ENCODE assay signal across 16 mouse cellular contexts in genomic region chr15:11882508-11883205, GRCm38 (mm10). TPM values are rescaled to one million over a fixed set of nuclear protein-coding genes. Genes with fewer than 3 reads are reported as not detected.
A peak's percentile ranks its signal among the peaks of the same experiment; 100 is the strongest.
DNase-seq lines count a peak whose midpoint lies in the region; ATAC-seq and TF ChIP-seq lines count a peak whose summit lies in the region.
"Had no signal": no experiment of that assay in that cellular context is flagged by ENCODE, and none has a peak within 500 bp of the region (broad histone marks: within the 10 kb centered on the region; RNA-seq: fewer than 3 reads in every experiment).

No protein-coding gene starts in this region.

- DNase-seq in heart, adult 9 months (ENCODE audit: low spot score in 2 of 2): peak; percentile 10 to 27
- no peak for DNase-seq in heart, adult 8-10 months (ENCODE audit: low spot score)
- no peak for DNase-seq in kidney, postnatal 0 days (ENCODE audit: low spot score)
- no peak for DNase-seq in kidney, adult 18-20 months
- DNase-seq in right cerebral cortex, adult 18-20 months: peak; percentile 65
- DNase-seq in right cerebral cortex, postnatal 14 days: no peak
- DNase-seq: cerebellum, adult 11 months; cerebellum, postnatal 14 days; gastrocnemius, postnatal 10 days; kidney, adult 2 months; thymus, postnatal 36 days had no signal

- no peaks in the 10 kb centered on the region for H3K9me3 ChIP-seq in kidney, postnatal 0 days (replicated peaks; ENCODE audit: low read length)
- H3K9me3 ChIP-seq: forebrain, embryonic 13.5 days; hindbrain, embryonic 15.5 days; limb, embryonic 15.5 days had no signal

- no peaks in the 10 kb centered on the region for H3K27me3 ChIP-seq in kidney, postnatal 0 days (ENCODE audit: insufficient read depth, low read length)
- H3K27me3 ChIP-seq: forebrain, embryonic 13.5 days; heart, embryonic 12.5 days; hindbrain, embryonic 15.5 days; limb, embryonic 15.5 days had no signal

- TF ChIP-seq CTCF in kidney, postnatal 0 days (IDR thresholded peaks at IDR 0.05; ENCODE audit: low read depth): no peak

- H3K4me1 ChIP-seq in kidney, postnatal 0 days (replicated peaks; ENCODE audit: insufficient read depth, low read length): no peaks in the 10 kb centered on the region
- H3K4me1 ChIP-seq in brown adipose tissue, adult 24 weeks (ENCODE audit: control insufficient read depth, insufficient read depth, insufficient read length, low read length): peaks cover 28% of the 10 kb centered on the region
- H3K4me1 ChIP-seq: forebrain, embryonic 13.5 days; hindbrain, embryonic 15.5 days; limb, embryonic 15.5 days had no signal

- no peak overlapping the region for H3K9ac ChIP-seq in kidney, postnatal 0 days (ENCODE audit: low read depth, low read length)
- H3K9ac ChIP-seq: forebrain, embryonic 13.5 days; heart, embryonic 12.5 days; hindbrain, embryonic 15.5 days; limb, embryonic 15.5 days had no signal

- 0 out of 2 replicates have a peak overlapping the region, but pooled peaks have one; percentile 8 for H3K27ac ChIP-seq in kidney, postnatal 0 days
- H3K27ac ChIP-seq in brown adipose tissue, adult 24 weeks (replicated peaks; ENCODE audit: low read depth, low read length): peak overlapping the region; percentile 99
- H3K27ac ChIP-seq: forebrain, embryonic 13.5 days; hindbrain, embryonic 15.5 days; limb, embryonic 15.5 days had no signal

- ATAC-seq in kidney, postnatal 0 days (replicated peaks; ENCODE audit: low FRiP score, low read depth): no peak
- ATAC-seq: forebrain, embryonic 13.5 days had no signal

- H3K36me3 ChIP-seq in kidney, postnatal 0 days (ENCODE audit: insufficient read depth, low read length): no peaks in the 10 kb centered on the region
- H3K36me3 ChIP-seq: hindbrain, embryonic 15.5 days; limb, embryonic 15.5 days had no signal

- H3K4me3 ChIP-seq in kidney, postnatal 0 days (replicated peaks; ENCODE audit: low read depth, low read length): no peak overlapping the region
- H3K4me3 ChIP-seq in brown adipose tissue, adult 24 weeks (ENCODE audit: insufficient read depth, low read depth, low read length): peak overlapping the region; percentile 38
- H3K4me3 ChIP-seq: forebrain, embryonic 13.5 days; heart, embryonic 12.5 days; hindbrain, embryonic 15.5 days; limb, embryonic 15.5 days had no signal

- no peak overlapping the region for H3K4me2 ChIP-seq in kidney, postnatal 0 days (ENCODE audit: low read length)
- H3K4me2 ChIP-seq: forebrain, embryonic 13.5 days; heart, embryonic 12.5 days; hindbrain, embryonic 15.5 days; limb, embryonic 15.5 days had no signal

- 43% methylated on average over 10 of the region's 10 CpGs for whole genome bisulfite sequencing in kidney, postnatal 0 days

RNA-seq across cellular contexts. Expression of gene Npr3, which starts 24.4 kb away (rescaled TPM):
- total RNA-seq in heart, adult 8-10 months (2022): 10 to 100 TPM; 26.1 to 39.5 (median 29.2) TPM
- 4.8 and 5.2 TPM in 2 replicates for polyA plus RNA-seq in kidney, postnatal 0 days (2015; fragmentation: Nextera tagmentation; extraction: Ambion mirVana)
- 67.8 and 71.3 TPM in 2 replicates for polyA plus RNA-seq in brown adipose tissue, adult 24 weeks (2012; ENCODE audit: insufficient read depth, insufficient read length, missing spikeins)

Comparison
In these comparisons a context has a peak if more than half of its experiments do, and no peak if none do; other contexts are left out.
1. DNase-seq: peak in heart, adult 9 months (2 of 2) and right cerebral cortex, adult 18-20 months (single experiment); none in heart, adult 8-10 months (single experiment), kidney, postnatal 0 days (single experiment), kidney, adult 18-20 months (single experiment) and right cerebral cortex, postnatal 14 days (single experiment).
2. RNA of gene Npr3, which starts 24.4 kb away (polyA plus RNA-seq): 67.8 to 71.3 TPM in brown adipose tissue, adult 24 weeks; 4.8 to 5.2 TPM in kidney, postnatal 0 days; every median in the first group is over 10 times any median in the second.